Mouse (Mus musculus): ENCODE measurements at regions not wholly inside any gene's neighbourhood (a gene's known extent, or its start where the extent isn't known, plus 50 kb on each side); places are given as distances from the start of the nearest gene placed in this dataset.
A peak's percentile ranks its signal among the peaks of the same experiment; 100 is the strongest.

GRCm38 (mm10) chr14:76755591-76756376 is 199.1 kb upstream of the Serp2 start:
- no peak overlapping the region for H3K27ac ChIP-seq
- H3K4me2 ChIP-seq = no peak overlapping the region
- ATAC-seq = no peak
- H3K9ac ChIP-seq = no peak overlapping the region
- H3K27me3 ChIP-seq (replicated peaks) = no peaks in the 10 kb centered on the region
- no peaks in the 10 kb centered on the region for H3K36me3 ChIP-seq
- H3K4me3 ChIP-seq = no peak overlapping the region
- peaks cover 8% of the 10 kb centered on the region; the same call in 1 of the 2 replicates for H3K4me1 ChIP-seq
- H3K9me3 ChIP-seq (replicated peaks) = no peaks in the 10 kb centered on the region
- WGBS (ENCODE audit: insufficient replicate concordance) = 64% methylated on average over 9 of the region's 9 CpGs

GRCm38 (mm10) chr14:76753734-76754133 is 197.0 kb upstream of the Serp2 start:
- WGBS (ENCODE audit: insufficient replicate concordance) = 69% methylated on average over 5 of the region's 5 CpGs
- H3K27ac ChIP-seq = no peak overlapping the region

DNA sequence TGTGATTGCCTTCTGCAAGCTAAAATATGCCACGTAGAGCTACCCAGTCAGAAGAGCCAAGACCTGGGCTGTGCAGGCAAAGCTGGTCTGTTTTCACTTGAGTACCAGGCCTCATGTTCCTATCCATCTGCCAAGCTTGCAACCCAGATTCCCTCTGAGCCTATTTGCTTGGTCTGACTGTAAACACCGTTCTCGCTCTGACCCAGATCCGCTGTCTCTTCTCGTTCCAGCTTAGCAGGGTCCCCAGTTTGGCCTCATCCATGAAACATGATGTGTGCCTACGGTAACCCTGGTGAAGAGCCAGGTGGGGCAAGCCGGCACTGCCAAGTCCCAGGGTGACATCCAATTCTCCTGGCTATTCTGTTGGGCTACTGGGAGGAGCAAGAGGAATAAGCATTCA is 192.5 kb upstream of the Serp2 start:
- no peak overlapping the region for H3K27ac ChIP-seq
- H3K27me3 ChIP-seq (replicated peaks) = no peaks in the 10 kb centered on the region
- H3K9me3 ChIP-seq (replicated peaks) = no peaks in the 10 kb centered on the region
- H3K9ac ChIP-seq = no peak overlapping the region
- ATAC-seq = no peak
- 78% methylated on average over 7 of the region's 7 CpGs for WGBS (ENCODE audit: insufficient replicate concordance)
- H3K4me2 ChIP-seq = no peak overlapping the region
- H3K4me1 ChIP-seq = no peaks in the 10 kb centered on the region
- no peak overlapping the region for H3K4me3 ChIP-seq
- H3K36me3 ChIP-seq = no peaks in the 10 kb centered on the region

More at GRCm38 (mm10) chr14:76753734-76754133, 197.0 kb upstream of the Serp2 start:
- no peaks in the 10 kb centered on the region for H3K9me3 ChIP-seq (replicated peaks)
- H3K4me1 ChIP-seq = no peaks in the 10 kb centered on the region
- ATAC-seq = no peak
- no peak overlapping the region for H3K4me3 ChIP-seq
- no peaks in the 10 kb centered on the region for H3K36me3 ChIP-seq
- no peaks in the 10 kb centered on the region for H3K27me3 ChIP-seq (replicated peaks)
- H3K4me2 ChIP-seq = no peak overlapping the region
- H3K9ac ChIP-seq = no peak overlapping the region

DNA sequence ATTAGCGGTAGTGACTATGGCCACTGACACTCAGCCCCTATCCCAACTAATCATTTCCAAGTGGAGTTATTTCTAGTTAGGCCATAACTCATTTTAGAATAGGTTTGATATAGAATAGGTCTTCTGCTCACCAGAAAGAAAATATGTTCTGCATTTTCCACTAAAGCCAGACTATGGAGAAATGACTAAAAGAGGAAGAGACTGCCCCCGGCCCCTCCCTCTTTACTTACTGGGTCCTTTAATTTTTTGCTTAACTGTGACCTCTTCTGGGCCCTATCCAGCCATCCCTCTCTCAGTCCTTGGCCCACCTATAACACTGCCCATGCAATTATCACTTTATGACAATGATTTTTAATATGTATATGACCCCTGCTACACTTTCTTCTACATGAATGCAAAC is 192.0 kb upstream of the Serp2 start:
- H3K4me3 ChIP-seq = no peak overlapping the region
- no peaks in the 10 kb centered on the region for H3K27me3 ChIP-seq (replicated peaks)
- H3K9me3 ChIP-seq (replicated peaks) = no peaks in the 10 kb centered on the region
- WGBS (ENCODE audit: insufficient replicate concordance) = 59% methylated on average over 2 of the region's 2 CpGs
- no peaks in the 10 kb centered on the region for H3K36me3 ChIP-seq
- no peak overlapping the region for H3K9ac ChIP-seq
- H3K4me1 ChIP-seq = no peaks in the 10 kb centered on the region
- no peak for ATAC-seq
- no peak overlapping the region for H3K27ac ChIP-seq
- H3K4me2 ChIP-seq = no peak overlapping the region

GRCm38 (mm10) chr14:76747814-76748213 is 191.1 kb upstream of the Serp2 start:
- no peak overlapping the region for H3K4me3 ChIP-seq
- no peak overlapping the region for H3K27ac ChIP-seq
- H3K9ac ChIP-seq = no peak overlapping the region
- no peak overlapping the region for H3K4me2 ChIP-seq
- 0 out of 2 replicates have a peak, but pooled peaks have one; percentile 35 for ATAC-seq
- H3K27me3 ChIP-seq (replicated peaks) = no peaks in the 10 kb centered on the region
- no peaks in the 10 kb centered on the region for H3K36me3 ChIP-seq
- H3K4me1 ChIP-seq = no peaks in the 10 kb centered on the region
- H3K9me3 ChIP-seq (replicated peaks) = no peaks in the 10 kb centered on the region
- WGBS (ENCODE audit: insufficient replicate concordance) = 68% methylated on average over 5 of the region's 5 CpGs

DNA sequence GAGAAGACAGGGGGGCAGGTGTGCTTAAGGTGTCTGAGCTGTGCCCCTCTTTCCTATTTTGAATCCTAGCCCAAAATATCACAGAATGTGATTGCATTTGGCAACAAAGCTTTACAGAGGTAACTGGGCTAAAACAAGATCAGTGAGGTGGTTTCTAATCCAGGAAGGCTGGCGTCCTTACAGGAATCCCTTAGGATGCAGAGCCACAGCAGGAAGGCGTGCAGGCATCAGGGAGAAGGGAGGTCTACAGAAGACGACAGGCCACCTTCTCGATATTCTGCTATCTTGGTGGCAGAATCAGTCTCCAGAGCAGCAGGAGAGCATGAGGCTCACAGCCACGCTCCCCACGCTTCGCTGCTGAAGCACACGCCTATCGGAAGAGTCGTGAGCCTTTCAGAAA is 189.6 kb upstream of the Serp2 start:
- H3K4me1 ChIP-seq = no peaks in the 10 kb centered on the region
- H3K9me3 ChIP-seq (replicated peaks) = no peaks in the 10 kb centered on the region
- H3K4me2 ChIP-seq = no peak overlapping the region
- no peak for ATAC-seq
- H3K9ac ChIP-seq = no peak overlapping the region
- WGBS (ENCODE audit: insufficient replicate concordance) = 79% methylated on average over 10 of the region's 10 CpGs
- H3K27me3 ChIP-seq (replicated peaks) = no peaks in the 10 kb centered on the region
- H3K4me3 ChIP-seq = no peak overlapping the region
- no peak overlapping the region for H3K27ac ChIP-seq
- H3K36me3 ChIP-seq = no peaks in the 10 kb centered on the region

DNA sequence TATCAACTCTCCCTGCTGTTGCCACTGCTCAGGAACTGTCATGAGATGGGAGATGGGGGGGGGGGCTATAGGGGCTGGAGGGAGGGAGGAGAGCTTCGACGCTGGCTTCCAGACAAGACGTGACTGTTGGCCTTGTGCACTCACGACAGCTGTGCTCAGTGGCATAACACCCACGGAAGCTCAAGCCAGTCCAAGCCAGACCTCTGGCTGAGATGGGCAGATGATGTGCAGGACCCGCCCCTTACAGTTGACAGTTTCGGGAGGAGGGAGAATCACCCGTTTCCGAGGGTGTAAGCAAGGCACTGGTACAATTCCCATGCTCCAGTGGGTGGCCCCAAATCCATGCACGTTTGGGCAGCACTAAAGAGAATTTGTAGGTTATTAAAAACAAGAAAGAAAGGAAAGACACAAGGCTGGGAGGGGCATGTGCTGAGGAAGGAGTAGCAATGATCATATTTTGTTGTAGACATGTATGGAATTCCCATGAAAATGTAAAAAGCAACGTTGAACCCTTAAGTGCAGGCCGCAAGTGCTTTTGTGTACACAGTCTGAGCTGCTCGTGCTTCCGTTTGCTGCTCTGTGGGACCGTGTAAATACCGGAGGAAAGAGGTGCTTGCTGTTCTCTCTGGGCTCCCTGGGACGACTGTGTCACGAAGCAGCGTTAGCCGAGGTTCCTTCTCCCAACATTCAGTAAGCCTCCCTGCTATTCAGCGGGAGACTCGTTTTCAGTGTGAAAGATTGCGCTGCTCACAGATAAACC is 188.2 kb upstream of the Serp2 start:
- Histone ChIP-seq H3K4me3 (no peak overlapping the region), H3K4me2 (no peak overlapping the region), H3K9me3 (replicated peaks) (no peaks in the 10 kb centered on the region), H3K27ac (no peak overlapping the region), H3K9ac (no peak overlapping the region), H3K27me3 (replicated peaks) (no peaks in the 10 kb centered on the region), H3K4me1 (peaks cover 3% of the 10 kb centered on the region; the same call in 1 of the 2 replicates), H3K36me3 (no peaks in the 10 kb centered on the region)
- no peak for ATAC-seq
- 64% methylated on average over 23 of the region's 23 CpGs for WGBS (ENCODE audit: insufficient replicate concordance)

- peaks cover 9% of the 10 kb centered on the region; the same call in 1 of the 2 replicates for H3K4me1 ChIP-seq
- no peak for ATAC-seq
- no peak overlapping the region for H3K4me3 ChIP-seq
- H3K4me2 ChIP-seq = no peak overlapping the region
- H3K9me3 ChIP-seq (replicated peaks) = no peaks in the 10 kb centered on the region
- no peak overlapping the region for H3K27ac ChIP-seq
- H3K9ac ChIP-seq = no peak overlapping the region
- WGBS (ENCODE audit: insufficient replicate concordance) = 65% methylated on average over 5 of the region's 5 CpGs
- H3K36me3 ChIP-seq = no peaks in the 10 kb centered on the region
- H3K27me3 ChIP-seq (replicated peaks) = no peaks in the 10 kb centered on the region
Measured at GRCm38 (mm10) chr14:76742297-76742696, 185.6 kb upstream of the Serp2 start.

DNA sequence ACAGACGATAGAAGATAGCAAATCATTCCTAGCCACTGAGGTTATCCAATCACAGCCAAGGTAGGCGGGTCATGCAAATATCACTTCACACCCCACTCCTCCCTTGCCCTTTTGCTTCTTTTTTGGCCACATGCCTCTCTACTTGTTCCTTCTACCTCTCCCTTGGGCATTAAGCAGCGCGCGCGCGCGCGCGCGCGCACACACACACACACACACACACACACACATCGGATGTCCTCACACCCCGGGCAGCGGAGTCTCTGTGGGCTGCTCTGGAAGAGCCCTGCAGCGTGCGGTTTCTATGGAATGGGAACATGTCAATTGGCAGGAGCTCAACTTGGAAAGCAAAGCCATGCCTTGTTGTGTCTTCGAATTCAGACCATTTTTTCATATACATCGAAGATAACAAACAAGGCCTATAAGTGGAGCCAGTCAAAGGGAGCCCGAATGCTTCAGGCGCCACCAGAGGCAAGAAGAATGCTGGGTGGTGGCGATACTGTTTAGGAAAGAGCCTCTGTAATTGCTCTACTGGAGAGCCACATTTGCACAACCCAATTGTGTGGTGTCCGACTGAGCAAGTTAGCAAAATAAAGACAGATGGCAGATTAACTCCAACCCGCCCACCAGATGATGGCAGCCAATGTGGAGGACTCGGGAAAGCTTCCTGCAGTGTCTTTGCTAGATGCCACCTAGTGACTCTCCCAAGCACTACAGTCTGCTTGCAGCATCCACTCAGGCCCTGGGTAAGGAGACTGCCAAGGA is 183.3 kb upstream of the Serp2 start:
- WGBS (ENCODE audit: insufficient replicate concordance) = 64% methylated on average over 25 of the region's 25 CpGs
- Histone ChIP-seq H3K9ac (no peak overlapping the region), H3K4me3 (no peak overlapping the region), H3K36me3 (no peaks in the 10 kb centered on the region), H3K9me3 (replicated peaks) (no peaks in the 10 kb centered on the region), H3K27me3 (replicated peaks) (no peaks in the 10 kb centered on the region), H3K4me1 (peaks cover 9% of the 10 kb centered on the region; the same call in 1 of the 2 replicates), H3K4me2 (no peak overlapping the region), H3K27ac (no peak overlapping the region)
- ATAC-seq = peak; percentile 43; the same call in 1 of the 2 replicates

DNA sequence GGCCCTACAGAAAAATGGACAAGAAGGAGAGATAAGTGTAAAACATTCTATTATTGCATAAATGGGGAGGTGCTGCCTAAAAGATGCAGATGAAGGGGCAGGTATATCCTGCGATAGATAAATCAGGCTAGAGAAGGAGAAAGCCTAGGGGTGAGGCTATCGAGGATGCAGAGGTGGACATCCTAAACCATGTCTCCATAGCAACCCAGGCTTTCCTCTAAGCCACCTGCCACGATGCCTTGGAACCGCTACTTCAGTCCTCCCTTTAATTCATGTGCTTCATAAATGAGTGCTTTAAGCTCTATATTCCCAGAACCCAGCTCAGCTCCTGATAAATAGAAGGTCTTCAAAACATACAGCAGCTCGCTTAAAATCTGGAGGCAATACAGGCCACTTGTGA is 179.3 kb upstream of the Serp2 start:
- no peak overlapping the region for H3K9ac ChIP-seq
- ATAC-seq = no peak
- no peaks in the 10 kb centered on the region for H3K27me3 ChIP-seq (replicated peaks)
- H3K36me3 ChIP-seq = no peaks in the 10 kb centered on the region
- no peak overlapping the region for H3K4me3 ChIP-seq
- no peak overlapping the region for H3K27ac ChIP-seq
- no peaks in the 10 kb centered on the region for H3K9me3 ChIP-seq (replicated peaks)
- peaks cover 18% of the 10 kb centered on the region; the same call in 1 of the 2 replicates for H3K4me1 ChIP-seq
- H3K4me2 ChIP-seq = no peak overlapping the region
- 75% methylated on average over 5 of the region's 5 CpGs for WGBS (ENCODE audit: insufficient replicate concordance)

- Histone ChIP-seq H3K27me3 (replicated peaks) (no peaks in the 10 kb centered on the region), H3K9me3 (replicated peaks) (no peaks in the 10 kb centered on the region), H3K4me2 (no peak overlapping the region), H3K4me1 (peaks cover 18% of the 10 kb centered on the region; the same call in 1 of the 2 replicates), H3K27ac (no peak overlapping the region), H3K4me3 (no peak overlapping the region), H3K36me3 (no peaks in the 10 kb centered on the region), H3K9ac (no peak overlapping the region)
- WGBS (ENCODE audit: insufficient replicate concordance) = 48% methylated on average over 4 of the region's 4 CpGs
- no peak for ATAC-seq
Measured at GRCm38 (mm10) chr14:76735107-76735506, 178.4 kb upstream of the Serp2 start.

All from liver, embryonic 12.5 days (tissue).